Mouse (Mus musculus): ENCODE measurements around the gene Rpl22. TPM values are rescaled to one million over a fixed set of nuclear protein-coding genes. Genes with fewer than 3 reads are reported as not detected.

The Rpl22 gene
- total and polyA plus RNA-seq, 3 experiments: 1,792 to 1,885 TPM; not detected in 1

GRCm38 (mm10) chr4:152321464-152321863, 4.1 kb upstream of the Rpl22 start:
- H3K9me3 ChIP-seq (replicated peaks; ENCODE audit: insufficient read depth, low read length): no peaks in the 10 kb centered on the region
- peaks cover 0 to 4% of the 10 kb centered on the region in 2 experiments; a peak in 2 of 4 replicates for H3K4me1 ChIP-seq (ENCODE audit: control insufficient read depth in 1 of 2, insufficient read depth in 2 of 2, low read length in 2 of 2)
- no peak overlapping the region for H3K27ac ChIP-seq (ENCODE audit: control insufficient read depth, low read depth, low read length)
- H3K79me2 ChIP-seq (ENCODE audit: control insufficient read depth, insufficient read depth, low read length, poor library complexity): peaks cover 8% of the 10 kb centered on the region
- no peak overlapping the region for H3K9ac ChIP-seq (ENCODE audit: control insufficient read depth, low read depth, low read length, poor library complexity, severe bottlenecking)
- TF ChIP-seq ZMIZ1 (IDR thresholded peaks at IDR 0.05; ENCODE audit: low read depth, low read length) (no peak), MAZ (IDR thresholded peaks at IDR 0.05; ENCODE audit: low read depth, low read length) (no peak), ZKSCAN1 (IDR thresholded peaks at IDR 0.05; ENCODE audit: low read depth, low read length) (no peak), HCFC1 (IDR thresholded peaks at IDR 0.05; ENCODE audit: low read depth, low read length) (no peak), NELFE (IDR thresholded peaks at IDR 0.05; ENCODE audit: low read depth, low read length) (no peak), TAL1 (IDR thresholded peaks at IDR 0.05; ENCODE audit: low read length) (no peak), RAD21 (IDR thresholded peaks at IDR 0.05; ENCODE audit: low read depth, low read length) (no peak), UBTF (IDR thresholded peaks at IDR 0.05; ENCODE audit: borderline replicate concordance, insufficient read depth, low read depth, low read length) (no peak), JUND (IDR thresholded peaks at IDR 0.05; ENCODE audit: low read depth, low read length) (no peak), POLR2AphosphoS2 (IDR thresholded peaks at IDR 0.05; ENCODE audit: low read length) (no peak), SIN3A (IDR thresholded peaks at IDR 0.05; ENCODE audit: low read length) (no peak), ZC3H11A (IDR thresholded peaks at IDR 0.05; ENCODE audit: low read depth, low read length) (no peak), ETS1 (IDR thresholded peaks at IDR 0.05; ENCODE audit: low read depth, low read length) (no peak)
- H3K27me3 ChIP-seq (ENCODE audit: control insufficient read depth in 1 of 2, insufficient read depth in 2 of 2, low read length in 2 of 2): no peaks in the 10 kb centered on the region
- H3K36me3 ChIP-seq (ENCODE audit: control insufficient read depth in 1 of 2, insufficient read depth in 2 of 2, low read length in 2 of 2): no peaks in the 10 kb centered on the region
- no peak for DNase-seq (ENCODE audit: low read depth, low spot score)
- no peak overlapping the region for H3K4me3 ChIP-seq (ENCODE audit: control insufficient read depth in 1 of 2, insufficient read depth in 1 of 2, low read depth in 2 of 2, low read length in 2 of 2)

GRCm38 (mm10) chr4:152324641-152325562, 640 bp upstream of the Rpl22 start:
- Histone ChIP-seq H3K27me3 (ENCODE audit: control insufficient read depth in 1 of 2, insufficient read depth in 2 of 2, low read length in 2 of 2) (no peaks in the 10 kb centered on the region), H3K9ac (ENCODE audit: control insufficient read depth, low read depth, low read length, poor library complexity, severe bottlenecking) (peak overlapping the region; percentile 68), H3K27ac (ENCODE audit: control insufficient read depth, low read depth, low read length) (peak overlapping the region; percentile 54), H3K9me3 (replicated peaks; ENCODE audit: insufficient read depth, low read length) (no peaks in the 10 kb centered on the region), H3K4me1 (ENCODE audit: control insufficient read depth in 1 of 2, insufficient read depth in 2 of 2, low read length in 2 of 2) (peaks cover 0 to 19% of the 10 kb centered on the region in 2 experiments; a peak in 3 of 4 replicates), H3K4me3 (ENCODE audit: control insufficient read depth in 1 of 2, insufficient read depth in 1 of 2, low read depth in 2 of 2, low read length in 2 of 2) (peak overlapping the region; percentile 33 to 61), H3K79me2 (ENCODE audit: control insufficient read depth, insufficient read depth, low read length, poor library complexity) (peaks cover 41% of the 10 kb centered on the region), H3K36me3 (ENCODE audit: control insufficient read depth in 1 of 2, insufficient read depth in 2 of 2, low read length in 2 of 2) (peaks cover 17 to 18% of the 10 kb centered on the region in 2 experiments)
- TF ChIP-seq SIN3A (IDR thresholded peaks at IDR 0.05; ENCODE audit: low read length) (no peak), NELFE (IDR thresholded peaks at IDR 0.05; ENCODE audit: low read depth, low read length) (0 out of 2 replicates have a peak, but pooled peaks have one; percentile 5), EP300 (IDR thresholded peaks at IDR 0.05; ENCODE audit: low read depth in 1 of 2, low read length in 2 of 2) (0 out of 4 replicates have a peak, but pooled peaks of 1 of the 2 experiments have one; percentile 11), ZNF384 (IDR thresholded peaks at IDR 0.05; ENCODE audit: low read depth, low read length) (peak; percentile 67), POLR2AphosphoS2 (IDR thresholded peaks at IDR 0.05; ENCODE audit: low read length) (no peak), CHD1 (IDR thresholded peaks at IDR 0.05; ENCODE audit: low read depth, low read length) (no peak), CTCF (IDR thresholded peaks at IDR 0.05 in 2 of 3, conservative IDR thresholded peaks at IDR 0.05 in 1 of 3; ENCODE audit: control insufficient read depth in 1 of 3, insufficient read depth in 1 of 3, low read depth in 2 of 3, low read length in 3 of 3, poor library complexity in 1 of 3, severe bottlenecking in 1 of 3) (no peak), RCOR1 (IDR thresholded peaks at IDR 0.05; ENCODE audit: low read depth, low read length) (0 out of 2 replicates have a peak, but pooled peaks have one; percentile 30)
- peak; percentile 18 for DNase-seq (ENCODE audit: low read depth, low spot score)

Measured in MEL (cell line).